Mouse (Mus musculus) MEL (cell line): ENCODE measurements at regions not wholly inside any gene's neighbourhood (a gene's known extent, or its start where the extent isn't known, plus 50 kb on each side); places are given as distances from the start of the nearest gene placed in this dataset.

Experiments
- CTCF ChIP-seq, 3 experiments: IDR thresholded peaks in 2 of 3; conservative IDR thresholded peaks in 1 of 3; 2 replicates each; pipeline ENCODE4 v1.5.1; 2011 to 2012; ENCODE audit warnings: low read length in 3 of 3, low read depth in 2 of 3, mild to moderate bottlenecking in 2 of 3, improper control_type of control experiment in 1 of 3, inconsistent platforms in 1 of 3, mixed read lengths in 1 of 3, moderate library complexity in 1 of 3; ENCODE audit not compliant: control insufficient read depth in 1 of 3, insufficient read depth in 1 of 3, poor library complexity in 1 of 3, severe bottlenecking in 1 of 3
- EP300 ChIP-seq, 2 experiments: IDR thresholded peaks; 2 replicates each; pipeline ENCODE4 v1.6.1; 2011; ENCODE audit warnings: improper control_type of control experiment in 2 of 2, low read length in 2 of 2, low read depth in 1 of 2, mild to moderate bottlenecking in 1 of 2
- POLR2AphosphoS5 ChIP-seq: IDR thresholded peaks from 2 replicates; pipeline ENCODE4 v1.6.1; 2012; ENCODE audit warnings: low read depth, borderline replicate concordance, mild to moderate bottlenecking, inconsistent platforms, low read length, moderate library complexity, mixed read lengths
- RCOR1 ChIP-seq: IDR thresholded peaks from 2 replicates; pipeline ENCODE4 v1.6.1; 2012; ENCODE audit warnings: low read depth, mild to moderate bottlenecking, inconsistent platforms, low read length, improper control_type of control experiment
- SMC3 ChIP-seq: IDR thresholded peaks from 2 replicates; pipeline ENCODE4 v1.6.1; 2011; ENCODE audit warnings: low read depth, low read length, improper control_type of control experiment

DNA sequence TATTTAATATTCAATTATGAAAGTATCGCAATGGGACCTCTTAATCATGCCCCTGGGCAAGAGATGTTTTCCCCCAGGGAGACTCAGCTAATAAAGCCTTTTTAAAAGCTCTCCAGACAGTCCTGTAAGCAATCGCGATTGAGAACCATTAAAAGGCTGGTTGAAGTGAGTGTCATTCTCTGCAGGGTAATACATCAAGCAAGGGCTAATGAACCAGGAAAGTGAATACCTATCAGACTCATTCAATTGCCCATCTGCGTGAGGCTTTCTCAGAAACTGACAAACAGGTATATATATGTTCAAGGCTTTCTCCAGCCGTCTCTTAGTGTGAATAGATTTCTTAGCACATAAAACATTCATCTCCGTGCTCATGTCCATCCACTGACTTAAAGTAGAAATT is 286.8 kb upstream of the Xrcc4 start:
- TF ChIP-seq RCOR1 (no peak), SMC3 (no peak), POLR2AphosphoS5 (no peak), EP300 (IDR thresholded peaks at IDR 0.05; ENCODE audit: low read depth in 1 of 2, low read length in 2 of 2) (no peak), CTCF (IDR thresholded peaks at IDR 0.05 in 2 of 3, conservative IDR thresholded peaks at IDR 0.05 in 1 of 3; ENCODE audit: control insufficient read depth in 1 of 3, insufficient read depth in 1 of 3, low read depth in 2 of 3, low read length in 3 of 3, poor library complexity in 1 of 3, severe bottlenecking in 1 of 3) (no peak)
